Mouse (Mus musculus): Measurements from ENCODE around the gene Acvr1c. TPM values are rescaled to one million over a fixed set of nuclear protein-coding genes. Genes with fewer than 3 reads are reported as not detected.

Acvr1c gene
- polyA plus RNA-seq, 1 experiment = not detected

DNA sequence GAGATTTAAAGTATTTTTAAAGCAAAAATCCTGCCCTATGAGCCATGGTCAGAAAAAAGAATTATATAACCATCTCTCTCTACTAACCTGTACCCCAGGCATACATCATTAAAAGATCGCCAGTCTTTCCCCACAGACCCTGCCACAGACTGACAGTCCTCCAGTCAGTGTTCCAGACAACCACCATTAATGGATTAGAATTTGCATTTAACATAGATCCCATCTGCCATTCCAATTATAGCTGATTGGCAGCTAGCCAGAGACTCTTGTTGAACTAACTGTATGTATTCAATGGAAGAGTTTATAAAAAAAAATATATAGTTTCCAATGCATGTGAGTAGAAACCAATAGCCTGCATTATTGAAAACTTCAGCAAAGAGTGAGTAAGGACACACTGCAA is 21.8 kb upstream of the Acvr1c start:
- TF ChIP-seq MYOD1 (IDR thresholded peaks at IDR 0.05; ENCODE audit: control insufficient read depth in 1 of 3, insufficient read length in 2 of 3, low read depth in 2 of 3) (no peak), MYOG (IDR thresholded peaks at IDR 0.05; ENCODE audit: control insufficient read depth in 1 of 3, insufficient read depth in 1 of 3, insufficient read length in 2 of 3, low read depth in 2 of 3) (no peak), POLR2A (IDR thresholded peaks at IDR 0.05; ENCODE audit: insufficient read length, low read depth) (no peak)
- H3K4me2 ChIP-seq (ENCODE audit: low read depth) = no peak overlapping the region
- H3K4me3 ChIP-seq = no peak overlapping the region
- no peaks in the 10 kb centered on the region for H3K79me2 ChIP-seq (ENCODE audit: control insufficient read depth, insufficient read depth)
- H3K36me3 ChIP-seq (ENCODE audit: control insufficient read depth, insufficient read depth) = no peaks in the 10 kb centered on the region
- H3K27me3 ChIP-seq (ENCODE audit: control insufficient read depth, insufficient read depth, insufficient read length) = no peaks in the 10 kb centered on the region
- no peak overlapping the region for H3ac ChIP-seq (ENCODE audit: control insufficient read depth, insufficient read length)

DNA sequence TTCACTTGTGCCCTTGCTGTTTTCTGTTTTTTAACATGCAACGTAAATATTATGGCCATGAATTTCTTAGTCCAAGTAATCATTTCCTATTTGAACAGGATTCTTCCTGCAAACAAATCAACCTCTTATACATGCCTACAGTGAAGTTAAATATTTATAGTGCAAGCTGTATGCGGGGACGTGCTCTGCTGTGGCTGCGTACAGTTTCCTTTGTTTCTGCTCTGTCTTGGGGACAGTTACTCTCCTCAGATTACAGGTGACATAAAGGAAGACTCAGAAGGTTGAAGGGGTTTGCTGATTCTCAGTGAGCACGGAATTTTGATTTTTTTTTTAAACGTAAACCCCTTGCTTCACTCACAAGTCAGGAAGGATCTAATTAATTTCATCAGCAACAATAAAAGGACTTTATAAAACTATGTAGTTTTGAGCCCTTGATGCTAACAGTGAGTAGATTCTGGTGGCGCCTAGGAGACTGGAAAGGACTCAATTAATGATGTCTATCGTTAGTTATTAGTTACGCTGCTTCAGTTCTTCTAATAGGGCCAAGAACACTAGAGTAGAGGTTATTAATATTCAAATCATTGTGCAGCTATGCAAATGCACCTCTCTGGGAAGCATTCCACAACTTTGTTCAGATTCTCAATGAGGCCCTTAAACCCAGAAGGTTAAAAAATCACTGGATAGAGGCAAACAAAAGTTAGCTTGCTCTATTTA is 19.9 kb upstream of the Acvr1c start:
- H3ac ChIP-seq (ENCODE audit: control insufficient read depth, insufficient read length) = no peak overlapping the region
- no peak overlapping the region for H3K4me2 ChIP-seq (ENCODE audit: low read depth)
- TF ChIP-seq POLR2A (IDR thresholded peaks at IDR 0.05; ENCODE audit: insufficient read length, low read depth) (no peak), MYOD1 (IDR thresholded peaks at IDR 0.05; ENCODE audit: control insufficient read depth in 1 of 3, insufficient read length in 2 of 3, low read depth in 2 of 3) (no peak), SRF (IDR thresholded peaks at IDR 0.05; ENCODE audit: control insufficient read depth, insufficient read length, low read depth) (no peak), REST (IDR thresholded peaks at IDR 0.05; ENCODE audit: insufficient read depth, insufficient read length) (no peak), USF1 (IDR thresholded peaks at IDR 0.05; ENCODE audit: low read depth) (no peak), MYOG (IDR thresholded peaks at IDR 0.05; ENCODE audit: control insufficient read depth in 1 of 3, insufficient read depth in 1 of 3, insufficient read length in 2 of 3, low read depth in 2 of 3) (no peak), MAX (IDR thresholded peaks at IDR 0.05; ENCODE audit: low read depth) (no peak), CEBPB (IDR thresholded peaks at IDR 0.05; ENCODE audit: insufficient read depth, poor library complexity, severe bottlenecking) (no peak)
- no peaks in the 10 kb centered on the region for H3K36me3 ChIP-seq (ENCODE audit: control insufficient read depth, insufficient read depth)
- H3K79me2 ChIP-seq (ENCODE audit: control insufficient read depth, insufficient read depth) = no peaks in the 10 kb centered on the region
- H3K27me3 ChIP-seq (ENCODE audit: control insufficient read depth, insufficient read depth, insufficient read length) = no peaks in the 10 kb centered on the region
- H3K4me3 ChIP-seq = no peak overlapping the region

- TF ChIP-seq REST (IDR thresholded peaks at IDR 0.05; ENCODE audit: insufficient read depth, insufficient read length) (no peak), MAX (IDR thresholded peaks at IDR 0.05; ENCODE audit: low read depth) (no peak), SRF (IDR thresholded peaks at IDR 0.05; ENCODE audit: control insufficient read depth, insufficient read length, low read depth) (no peak), POLR2A (IDR thresholded peaks at IDR 0.05; ENCODE audit: insufficient read length, low read depth) (no peak), MYOG (IDR thresholded peaks at IDR 0.05; ENCODE audit: control insufficient read depth in 1 of 3, insufficient read depth in 1 of 3, insufficient read length in 2 of 3, low read depth in 2 of 3) (no peak), E2F4 (IDR thresholded peaks at IDR 0.05; ENCODE audit: insufficient read depth) (no peak), MYOD1 (IDR thresholded peaks at IDR 0.05; ENCODE audit: control insufficient read depth in 1 of 3, insufficient read length in 2 of 3, low read depth in 2 of 3) (no peak), TCF3 (IDR thresholded peaks at IDR 0.05; ENCODE audit: insufficient read length, low read depth) (no peak), TCF12 (IDR thresholded peaks at IDR 0.05; ENCODE audit: insufficient read depth, poor library complexity, severe bottlenecking) (no peak), CEBPB (IDR thresholded peaks at IDR 0.05; ENCODE audit: insufficient read depth, poor library complexity, severe bottlenecking) (no peak), POLR2AphosphoS2 (IDR thresholded peaks at IDR 0.05; ENCODE audit: insufficient read length, low read depth) (no peak), USF1 (IDR thresholded peaks at IDR 0.05; ENCODE audit: low read depth) (no peak)
- Histone ChIP-seq H3K79me2 (ENCODE audit: control insufficient read depth, insufficient read depth) (no peaks in the 10 kb centered on the region), H3K4me2 (ENCODE audit: low read depth) (no peak overlapping the region), H3K36me3 (ENCODE audit: control insufficient read depth, insufficient read depth) (no peaks in the 10 kb centered on the region), H3K4me3 (no peak overlapping the region), H3ac (ENCODE audit: control insufficient read depth, insufficient read length) (no peak overlapping the region), H3K27me3 (ENCODE audit: control insufficient read depth, insufficient read depth, insufficient read length) (no peaks in the 10 kb centered on the region)
Observed at GRCm38 (mm10) chr2:58366196-58366595, 8.5 kb upstream of the Acvr1c start.

DNA sequence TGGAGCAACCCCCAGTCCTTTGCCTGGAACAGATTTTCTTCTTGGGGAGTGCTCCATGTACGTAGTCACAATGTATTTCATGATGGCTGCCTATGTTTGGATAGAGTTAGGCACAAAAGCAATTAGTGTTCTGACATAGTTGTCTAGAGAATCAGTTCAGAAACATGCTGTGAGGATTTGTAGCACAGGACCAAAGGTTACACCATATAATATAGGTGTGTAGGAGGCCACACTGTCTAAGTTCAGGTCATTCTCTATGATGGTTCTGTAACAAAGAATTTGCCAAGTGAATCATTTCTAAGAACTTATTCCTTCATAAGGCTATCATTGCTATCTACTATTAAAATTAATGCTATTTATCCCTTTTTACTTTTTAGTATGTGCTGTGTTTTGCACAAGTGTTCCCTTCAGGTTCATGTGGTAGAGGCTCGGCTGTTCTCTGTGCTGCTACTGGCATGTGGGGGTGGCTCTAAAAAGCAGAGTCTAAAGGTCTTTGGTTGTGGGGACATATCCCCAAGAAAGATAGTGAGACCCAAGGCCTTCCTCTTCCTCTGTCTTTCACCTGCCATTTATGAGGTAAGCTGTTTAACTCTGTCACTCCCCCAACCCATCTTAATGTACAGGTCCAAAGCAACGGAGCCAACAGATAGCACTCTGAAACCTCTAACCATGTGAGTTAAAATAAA is 3.8 kb upstream of the Acvr1c start:
- Histone ChIP-seq H3K36me3 (ENCODE audit: control insufficient read depth, insufficient read depth) (no peaks in the 10 kb centered on the region), H3K4me3 (no peak overlapping the region), H3K4me2 (ENCODE audit: low read depth) (no peak overlapping the region), H3ac (ENCODE audit: control insufficient read depth, insufficient read length) (no peak overlapping the region), H3K79me2 (ENCODE audit: control insufficient read depth, insufficient read depth) (no peaks in the 10 kb centered on the region), H3K27me3 (ENCODE audit: control insufficient read depth, insufficient read depth, insufficient read length) (peaks cover 14% of the 10 kb centered on the region)
- no peak for TF ChIP-seq MYOG (IDR thresholded peaks at IDR 0.05; ENCODE audit: control insufficient read depth in 1 of 3, insufficient read depth in 1 of 3, insufficient read length in 2 of 3, low read depth in 2 of 3)
- no peak for TF ChIP-seq REST (IDR thresholded peaks at IDR 0.05; ENCODE audit: insufficient read depth, insufficient read length)
- no peak for TF ChIP-seq USF1 (IDR thresholded peaks at IDR 0.05; ENCODE audit: low read depth)
- no peak for TF ChIP-seq E2F4 (IDR thresholded peaks at IDR 0.05; ENCODE audit: insufficient read depth)
- TF ChIP-seq CEBPB (IDR thresholded peaks at IDR 0.05; ENCODE audit: insufficient read depth, poor library complexity, severe bottlenecking) = no peak
- TF ChIP-seq POLR2AphosphoS2 (IDR thresholded peaks at IDR 0.05; ENCODE audit: insufficient read length, low read depth) = no peak
- TF ChIP-seq MYOD1 (IDR thresholded peaks at IDR 0.05; ENCODE audit: control insufficient read depth in 1 of 3, insufficient read length in 2 of 3, low read depth in 2 of 3) = no peak
- no peak for TF ChIP-seq MAX (IDR thresholded peaks at IDR 0.05; ENCODE audit: low read depth)
- TF ChIP-seq TCF12 (IDR thresholded peaks at IDR 0.05; ENCODE audit: insufficient read depth, poor library complexity, severe bottlenecking) = no peak
- no peak for TF ChIP-seq TCF3 (IDR thresholded peaks at IDR 0.05; ENCODE audit: insufficient read length, low read depth)

DNA sequence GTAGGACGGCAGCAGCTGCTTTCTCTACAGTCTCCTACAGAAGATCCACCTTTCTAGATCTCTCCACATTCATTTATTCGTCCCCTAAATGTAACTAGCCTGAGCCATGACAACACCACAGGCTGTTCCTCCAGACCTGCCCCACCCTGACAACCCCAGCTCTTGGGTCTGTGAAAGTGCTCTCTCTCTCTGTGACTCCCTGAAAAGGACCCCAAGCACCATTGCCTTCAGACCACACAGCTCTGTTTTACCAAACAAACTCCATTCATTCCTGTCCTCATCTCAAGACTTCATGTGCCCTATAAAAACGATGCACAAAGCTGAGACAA is 401 bp upstream of the Acvr1c start:
- H3K27me3 ChIP-seq (ENCODE audit: control insufficient read depth, insufficient read depth, insufficient read length) = peaks cover 14% of the 10 kb centered on the region
- no peak overlapping the region for H3K4me3 ChIP-seq
- TF ChIP-seq MYOG (IDR thresholded peaks at IDR 0.05; ENCODE audit: control insufficient read depth in 1 of 3, insufficient read depth in 1 of 3, insufficient read length in 2 of 3, low read depth in 2 of 3) = no peak
- TF ChIP-seq POLR2AphosphoS2 (IDR thresholded peaks at IDR 0.05; ENCODE audit: insufficient read length, low read depth) = no peak
- no peak for TF ChIP-seq MAX (IDR thresholded peaks at IDR 0.05; ENCODE audit: low read depth)
- no peak for TF ChIP-seq TCF12 (IDR thresholded peaks at IDR 0.05; ENCODE audit: insufficient read depth, poor library complexity, severe bottlenecking)
- no peak for TF ChIP-seq TCF3 (IDR thresholded peaks at IDR 0.05; ENCODE audit: insufficient read length, low read depth)
- no peak for TF ChIP-seq REST (IDR thresholded peaks at IDR 0.05; ENCODE audit: insufficient read depth, insufficient read length)
- no peak for TF ChIP-seq SRF (IDR thresholded peaks at IDR 0.05; ENCODE audit: control insufficient read depth, insufficient read length, low read depth)
- no peak for TF ChIP-seq POLR2A (IDR thresholded peaks at IDR 0.05; ENCODE audit: insufficient read length, low read depth)
- TF ChIP-seq USF1 (IDR thresholded peaks at IDR 0.05; ENCODE audit: low read depth) = no peak
- TF ChIP-seq MYOD1 (IDR thresholded peaks at IDR 0.05; ENCODE audit: control insufficient read depth in 1 of 3, insufficient read length in 2 of 3, low read depth in 2 of 3) = no peak
- TF ChIP-seq E2F4 (IDR thresholded peaks at IDR 0.05; ENCODE audit: insufficient read depth) = no peak
- TF ChIP-seq CEBPB (IDR thresholded peaks at IDR 0.05; ENCODE audit: insufficient read depth, poor library complexity, severe bottlenecking) = no peak
- H3K79me2 ChIP-seq (ENCODE audit: control insufficient read depth, insufficient read depth) = no peaks in the 10 kb centered on the region
- no peaks in the 10 kb centered on the region for H3K36me3 ChIP-seq (ENCODE audit: control insufficient read depth, insufficient read depth)
- H3ac ChIP-seq (ENCODE audit: control insufficient read depth, insufficient read length) = no peak overlapping the region
- H3K4me2 ChIP-seq (ENCODE audit: low read depth) = peak overlapping the region; percentile 62

Data from myocyte (in vitro differentiated cells).